Mouse (Mus musculus) CH12.LX (cell line): ENCODE data around the gene 6030468B19Rik. TPM values are rescaled to one million over a fixed set of nuclear protein-coding genes. Genes with fewer than 3 reads are reported as not detected.

Source experiments
- DNase-seq: peaks from one replicate; pipeline ENCODE4 v3.0.0-alpha.2; 2013; ENCODE audit errors: extremely low read depth
- H3K27ac ChIP-seq: 2 replicates; pipeline ENCODE4 v1.5.1; 2012; ENCODE audit warnings: low read depth, mild to moderate bottlenecking, control low read depth, moderate library complexity; ENCODE audit not compliant: insufficient read depth
- H3K27me3 ChIP-seq: replicated peaks from 2 replicates; pipeline ENCODE3; 2012; ENCODE audit warnings: inconsistent platforms
- H3K36me3 ChIP-seq, 2 experiments: replicated peaks in 1 of 2; 2 replicates each; pipeline versions ENCODE3 to v1.6.1; 2012; ENCODE audit warnings: inconsistent platforms in 1 of 2, low read length in 1 of 2, mild to moderate bottlenecking in 1 of 2, mixed read lengths in 1 of 2, moderate library complexity in 1 of 2; ENCODE audit not compliant: control insufficient read depth in 1 of 2, insufficient read depth in 1 of 2
- H3K4me1 ChIP-seq, 2 experiments: 2 replicates each; pipeline ENCODE4 v1.6.1; 2012; ENCODE audit warnings: inconsistent platforms in 1 of 2, moderate library complexity in 1 of 2; ENCODE audit not compliant: insufficient read depth in 2 of 2, control insufficient read depth in 1 of 2
- H3K4me2 ChIP-seq: 2 replicates; pipeline ENCODE4 v1.6.1; 2012; ENCODE audit warnings: low read depth, mild to moderate bottlenecking, control low read depth; ENCODE audit not compliant: poor library complexity, insufficient read depth, severe bottlenecking
- H3K4me3 ChIP-seq, 3 experiments: fragments of 150-350 bp in 1 of 3; sonication (generic) in 1 of 3; replicated peaks in 1 of 3; 2 replicates each; pipeline versions ENCODE3 to v1.5.1; 2011 to 2012; ENCODE audit warnings: low read depth in 2 of 3, low read length in 2 of 3, mild to moderate bottlenecking in 2 of 3, moderate library complexity in 2 of 3, control low read depth in 1 of 3, improper control_type of control experiment in 1 of 3, inconsistent platforms in 1 of 3, mixed read lengths in 1 of 3; ENCODE audit not compliant: poor library complexity in 1 of 3
- H3K79me2 ChIP-seq: replicated peaks from 2 replicates; pipeline ENCODE4 v1.6.1; 2012; ENCODE audit warnings: mild to moderate bottlenecking, moderate library complexity; ENCODE audit not compliant: control insufficient read depth, poor library complexity, insufficient read depth, severe bottlenecking; ENCODE audit errors: extremely low read depth
- H3K9ac ChIP-seq: 2 replicates; pipeline ENCODE4 v1.6.1; 2012; ENCODE audit warnings: low read depth, mild to moderate bottlenecking, control low read depth, moderate library complexity; ENCODE audit not compliant: insufficient read depth
- H3K9me3 ChIP-seq: replicated peaks from 2 replicates; pipeline ENCODE3; 2012; ENCODE audit warnings: low read length, inconsistent platforms, mixed read lengths
- BHLHE40 ChIP-seq: IDR thresholded peaks from 2 replicates; pipeline ENCODE4 v1.6.1; 2011; ENCODE audit warnings: mild to moderate bottlenecking, low read depth, low read length, improper control_type of control experiment
- CHD1 ChIP-seq: IDR thresholded peaks from 2 replicates; pipeline ENCODE4 v1.6.1; 2012; ENCODE audit warnings: low read depth, low read length, improper control_type of control experiment, inconsistent platforms
- CHD2 ChIP-seq: IDR thresholded peaks from 2 replicates; pipeline ENCODE4 v1.6.1; 2011; ENCODE audit warnings: low read length, improper control_type of control experiment
- CTCF ChIP-seq, 2 experiments: IDR thresholded peaks in 1 of 2; conservative IDR thresholded peaks in 1 of 2; 2 replicates each; pipeline ENCODE4 v1.5.1; 2011 to 2012; ENCODE audit warnings: low read depth in 2 of 2, low read length in 2 of 2, improper control_type of control experiment in 1 of 2, inconsistent platforms in 1 of 2, mild to moderate bottlenecking in 1 of 2, moderate library complexity in 1 of 2
- ELF1 ChIP-seq: IDR thresholded peaks from 2 replicates; pipeline ENCODE4 v1.6.1; 2014; ENCODE audit warnings: low read depth, mild to moderate bottlenecking, inconsistent platforms, low read length, improper control_type of control experiment
- EP300 ChIP-seq: IDR thresholded peaks from 2 replicates; pipeline ENCODE4 v1.6.1; 2011; ENCODE audit warnings: low read length, improper control_type of control experiment
- ETS1 ChIP-seq: conservative IDR thresholded peaks from 2 replicates; pipeline ENCODE4 v1.6.1; 2012; ENCODE audit warnings: low read depth, mild to moderate bottlenecking, inconsistent platforms, low read length, improper control_type of control experiment, moderate library complexity
- GABPA ChIP-seq: IDR thresholded peaks from 2 replicates; pipeline ENCODE4 v1.6.1; 2012; ENCODE audit warnings: low read depth, low read length, improper control_type of control experiment, inconsistent platforms; ENCODE audit not compliant: insufficient replicate concordance
- HCFC1 ChIP-seq: IDR thresholded peaks from 2 replicates; pipeline ENCODE4 v1.6.1; 2012; ENCODE audit warnings: low read depth, mild to moderate bottlenecking, inconsistent platforms, low read length, improper control_type of control experiment
- JUN ChIP-seq: IDR thresholded peaks from 2 replicates; pipeline ENCODE4 v1.6.1; 2011; ENCODE audit warnings: low read depth, mild to moderate bottlenecking, low read length, improper control_type of control experiment, moderate library complexity; ENCODE audit not compliant: insufficient read depth
- KAT2A ChIP-seq: IDR thresholded peaks from 2 replicates; pipeline ENCODE4 v1.6.1; 2012; ENCODE audit warnings: low read length, improper control_type of control experiment, inconsistent platforms; ENCODE audit not compliant: insufficient replicate concordance
- MAFK ChIP-seq: IDR thresholded peaks from 2 replicates; pipeline ENCODE4 v1.6.1; 2011; ENCODE audit warnings: low read length, improper control_type of control experiment; ENCODE audit not compliant: insufficient replicate concordance
- MAZ ChIP-seq: IDR thresholded peaks from 2 replicates; pipeline ENCODE4 v1.6.1; 2012; ENCODE audit warnings: low read depth, mild to moderate bottlenecking, inconsistent platforms, low read length, improper control_type of control experiment, moderate library complexity
- MEF2A ChIP-seq: IDR thresholded peaks from 2 replicates; pipeline ENCODE4 v1.6.1; 2014; ENCODE audit warnings: low read depth, mild to moderate bottlenecking, inconsistent platforms, low read length, improper control_type of control experiment, borderline replicate concordance
- MYC ChIP-seq: IDR thresholded peaks from 2 replicates; pipeline ENCODE4 v1.6.1; 2011; ENCODE audit warnings: low read depth, mild to moderate bottlenecking, improper control_type of control experiment, low read length
- NELFE ChIP-seq: IDR thresholded peaks from 2 replicates; pipeline ENCODE4 v1.6.1; 2011; ENCODE audit warnings: low read depth, low read length, improper control_type of control experiment
- NRF1 ChIP-seq: IDR thresholded peaks from 2 replicates; pipeline ENCODE4 v1.6.1; 2014; ENCODE audit warnings: low read depth, mild to moderate bottlenecking, inconsistent platforms, low read length, improper control_type of control experiment, moderate library complexity
- PAX5 ChIP-seq: IDR thresholded peaks from 2 replicates; pipeline ENCODE4 v1.6.1; 2012; ENCODE audit warnings: low read length, inconsistent platforms, mixed read lengths
- POLR2AphosphoS2 ChIP-seq: IDR thresholded peaks from 2 replicates; pipeline ENCODE4 v1.6.1; 2011; ENCODE audit warnings: low read depth, low read length, improper control_type of control experiment
- RAD21 ChIP-seq: IDR thresholded peaks from 2 replicates; pipeline ENCODE4 v1.6.1; 2011; ENCODE audit warnings: low read depth, mild to moderate bottlenecking, low read length, improper control_type of control experiment, moderate library complexity
- RCOR1 ChIP-seq: conservative IDR thresholded peaks from 2 replicates; pipeline ENCODE4 v1.6.1; 2012; ENCODE audit warnings: low read depth, mild to moderate bottlenecking, inconsistent platforms, low read length, improper control_type of control experiment
- SMC3 ChIP-seq: IDR thresholded peaks from 2 replicates; pipeline ENCODE4 v1.6.1; 2011; ENCODE audit warnings: low read depth, low read length, improper control_type of control experiment
- TBP ChIP-seq: conservative IDR thresholded peaks from 2 replicates; pipeline ENCODE4 v1.6.1; 2011; ENCODE audit warnings: low read depth, low read length, improper control_type of control experiment
- TCF12 ChIP-seq: IDR thresholded peaks from 2 replicates; pipeline ENCODE4 v1.6.1; 2014; ENCODE audit warnings: low read depth, mild to moderate bottlenecking, inconsistent platforms, low read length, improper control_type of control experiment
- UBTF ChIP-seq: IDR thresholded peaks from 2 replicates; pipeline ENCODE4 v1.6.1; 2012; ENCODE audit warnings: low read depth, mild to moderate bottlenecking, inconsistent platforms, low read length, improper control_type of control experiment, moderate library complexity
- USF2 ChIP-seq: conservative IDR thresholded peaks from 2 replicates; pipeline ENCODE4 v1.6.1; 2011; ENCODE audit warnings: low read depth, low read length, improper control_type of control experiment
- ZC3H11A ChIP-seq: IDR thresholded peaks from 2 replicates; pipeline ENCODE4 v1.6.1; 2012; ENCODE audit warnings: low read depth, mild to moderate bottlenecking, inconsistent platforms, low read length, improper control_type of control experiment
- ZKSCAN1 ChIP-seq: IDR thresholded peaks from 2 replicates; pipeline ENCODE4 v1.6.1; 2012; ENCODE audit warnings: low read depth, inconsistent platforms, low read length, improper control_type of control experiment, borderline replicate concordance
- ZMIZ1 ChIP-seq: IDR thresholded peaks from 2 replicates; pipeline ENCODE4 v1.6.1; 2012; ENCODE audit warnings: low read depth, mild to moderate bottlenecking, inconsistent platforms, low read length, improper control_type of control experiment
- ZNF384 ChIP-seq: IDR thresholded peaks from 2 replicates; pipeline ENCODE4 v1.6.1; 2012; ENCODE audit warnings: low read depth, low read length, improper control_type of control experiment, inconsistent platforms
- dilution Hi-C: fragments of 300-500 bp; cut with MboI; formaldehyde crosslinking; loops from 2 replicates; pipeline ENCODE4 v1.14.3; 2020; ENCODE audit warnings: low sequenced_read_pairs; ENCODE audit not compliant: extremely low pct_unique_long_range_greater_than_20kb, extremely low pct_ligation_motif_present
- in situ Hi-C: fragments of 300-500 bp; cut with MboI; formaldehyde crosslinking; loops from 3 replicates; pipeline ENCODE4 v1.14.3; 2019; ENCODE audit warnings: low sequenced_read_pairs, low pct_ligation_motif_present, low pct_unique_long_range_greater_than_20kb, mixed read lengths
- polyA plus RNA-seq: library from polyadenylated mRNA; unstranded; fragments of >175 nt; gene quantifications from 2 replicates; pipeline ENCODE4 v1.2.1, GENCODE M21; 2012; ENCODE audit warnings: low read depth; ENCODE audit not compliant: insufficient read length
- total RNA-seq, 2 experiments: library from RNA; depleted of rRNA; stranded (reverse); fragments of 300-350 nt in 1 of 2; fragments of >200 nt in 1 of 2; gene quantifications; 2 replicates each; pipeline ENCODE4 v1.2.3; 2012 to 2014

The 6030468B19Rik gene
- total and polyA plus RNA-seq, 3 experiments = 0.93 to 1.7 (median 1.5) TPM

GRCm38 (mm10) chr11:117781199-117781821, 16.1 kb upstream of the 6030468B19Rik start:
- dilution Hi-C loops (no loop called here), in situ Hi-C loops (no loop called here)
- peaks cover 8 to 57% of the 10 kb centered on the region in 2 experiments; a peak in 3 of 4 replicates for H3K4me1 ChIP-seq
- peak overlapping the region; percentile 41 for H3K4me2 ChIP-seq
- peak overlapping the region; percentile 19 for H3K9ac ChIP-seq
- TF ChIP-seq TBP (no peak), UBTF (no peak; the same call in 1 of the 2 replicates), TCF12 (no peak; the same call in 1 of the 2 replicates), CHD2 (0 out of 2 replicates have a peak, but pooled peaks have one; percentile 17), JUN (no peak), RAD21 (no peak), USF2 (no peak), ZC3H11A (no peak), ZKSCAN1 (no peak), RCOR1 (no peak), SMC3 (no peak), CTCF (conservative IDR thresholded peaks at IDR 0.05 in 1 of 2, IDR thresholded peaks at IDR 0.05 in 1 of 2; ENCODE audit: low read depth in 2 of 2, low read length in 2 of 2) (0 out of 4 replicates have a peak, but pooled peaks of 1 of the 2 experiments have one; percentile 0), ZNF384 (no peak), NELFE (no peak), GABPA (no peak), EP300 (no peak), BHLHE40 (0 out of 2 replicates have a peak, but pooled peaks have one; percentile 18), ZMIZ1 (0 out of 2 replicates have a peak, but pooled peaks have one; percentile 2), ETS1 (peak; percentile 31; the same call in 1 of the 2 replicates), MAZ (no peak), CHD1 (no peak), KAT2A (no peak), HCFC1 (no peak), MEF2A (no peak), MYC (no peak), ELF1 (peak; percentile 74), NRF1 (no peak), PAX5 (no peak), MAFK (no peak), POLR2AphosphoS2 (no peak)
- peaks cover 14 to 46% of the 10 kb centered on the region in 2 experiments for H3K36me3 ChIP-seq
- H3K27ac ChIP-seq = peak overlapping the region; percentile 50
- no peaks in the 10 kb centered on the region for H3K27me3 ChIP-seq
- DNase-seq = no peak
- H3K79me2 ChIP-seq = no peaks in the 10 kb centered on the region
- no peaks in the 10 kb centered on the region for H3K9me3 ChIP-seq
- peak overlapping the region; percentile 31 to 94 (median 71) for H3K4me3 ChIP-seq
